Mouse (Mus musculus) left cerebral cortex, postnatal 4 days (tissue): ENCODE measurements around the gene AK157302. TPM values are rescaled to one million over a fixed set of nuclear protein-coding genes. Genes with fewer than 3 reads are reported as not detected.
"Not testable (repeated sequence)": the region's sequence is repeated elsewhere in the genome, so short reads cannot be mapped to it uniquely, and the experiment has no call there.

ENCODE experiments used
- DNase-seq: peaks from one replicate; pipeline ENCODE4 v3.0.0-alpha.2; 2022
- intact Hi-C: fragments of 180-260 bp; cut with DNase I; formaldehyde crosslinking; loops from one replicate; pipeline ENCODE4 v1.15.1; 2025
- total RNA-seq, 2 experiments: library from RNA; stranded (reverse); gene quantifications; 2 replicates each; pipeline ENCODE4 v1.2.3; 2021

AK157302 gene
- total RNA-seq, result 10 to 100 TPM; 11.3 to 14.5 TPM

GRCm38 (mm10) chr13:21495080-21495479 lies at the start of gene AK157302:
TSS of gene AK157302 (plus strand) at chr13:21495223.
- DNase-seq, result peak; percentile 10

GRCm38 (mm10) chr13:21446796-21447195 lies 48.2 kb upstream of the AK157302 start:
- intact Hi-C loops, result no loop called here

More at GRCm38 (mm10) chr13:21495080-21495479, at the start of gene AK157302:
- intact Hi-C loops, result no loop called here

DNA sequence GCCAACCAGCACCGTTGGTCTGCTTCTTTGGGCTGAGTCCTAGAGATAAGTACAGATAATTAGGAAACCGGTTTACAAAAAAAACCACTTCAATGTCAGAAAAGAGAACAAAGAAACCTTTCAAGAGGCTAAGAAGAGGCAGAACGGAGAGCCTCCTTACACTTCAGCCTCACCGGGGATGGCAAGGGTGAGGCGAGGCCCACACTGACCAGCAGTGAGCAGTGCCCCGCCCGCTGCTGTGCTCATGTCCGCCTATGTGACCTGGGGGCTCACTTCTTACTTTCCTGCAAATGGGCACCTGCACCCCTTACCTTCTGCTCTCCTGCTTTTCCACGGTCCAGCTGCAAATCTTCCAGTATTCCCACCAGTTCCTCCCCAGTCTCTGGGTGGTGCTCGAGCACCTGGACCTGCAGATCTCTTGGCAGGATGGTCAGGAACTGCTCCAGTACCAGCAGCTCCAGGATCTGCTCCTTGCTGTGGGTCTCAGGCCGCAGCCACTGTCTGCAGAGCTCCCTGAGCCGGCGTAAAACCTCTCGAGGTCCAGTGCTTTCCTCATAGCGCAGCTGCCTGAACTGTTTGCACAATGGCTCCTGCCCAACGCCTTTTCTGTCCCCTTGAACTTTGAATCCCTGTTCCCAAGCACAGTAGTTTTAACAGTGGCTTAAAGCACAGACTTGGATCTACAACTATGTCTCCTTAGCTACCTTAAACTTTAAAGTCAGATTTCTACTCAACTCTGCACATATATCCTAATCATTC lies 47.0 kb upstream of the AK157302 start:
- intact Hi-C loops, result no loop called here
- DNase-seq, result no peak

More at GRCm38 (mm10) chr13:21446796-21447195, 48.2 kb upstream of the AK157302 start:
- DNase-seq, result no peak

DNA sequence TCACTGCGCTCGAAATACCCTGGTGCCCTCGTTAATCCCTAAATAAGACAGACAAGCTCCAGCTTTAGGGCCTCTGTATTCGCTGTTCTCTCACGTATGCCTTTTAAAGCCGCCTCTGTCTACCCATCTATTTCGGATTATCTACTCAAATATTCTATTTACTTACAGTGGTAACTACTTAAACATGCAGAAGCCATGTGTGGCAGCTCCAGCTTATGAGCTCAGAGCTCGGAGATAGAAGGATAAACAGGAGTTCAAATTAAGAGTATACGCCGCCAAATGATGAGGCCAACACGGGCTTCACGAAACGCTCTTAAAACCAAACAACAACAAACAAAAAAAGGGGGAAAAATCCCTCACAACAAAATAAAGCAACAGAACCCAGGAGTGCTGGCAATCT lies 42.0 kb upstream of the AK157302 start:
- intact Hi-C loops, result no loop called here
- DNase-seq, result no peak

GRCm38 (mm10) chr13:21453449-21453848 lies 41.6 kb upstream of the AK157302 start, which contains the start of gene Zscan26:
TSS of gene Zscan26 (minus strand) at chr13:21453730.
- intact Hi-C loops, result no loop called here
- DNase-seq, result peak; percentile 75

GRCm38 (mm10) chr13:21454133-21454532 lies 40.9 kb upstream of the AK157302 start:
- intact Hi-C loops, result no loop called here
- DNase-seq, result no peak

DNA sequence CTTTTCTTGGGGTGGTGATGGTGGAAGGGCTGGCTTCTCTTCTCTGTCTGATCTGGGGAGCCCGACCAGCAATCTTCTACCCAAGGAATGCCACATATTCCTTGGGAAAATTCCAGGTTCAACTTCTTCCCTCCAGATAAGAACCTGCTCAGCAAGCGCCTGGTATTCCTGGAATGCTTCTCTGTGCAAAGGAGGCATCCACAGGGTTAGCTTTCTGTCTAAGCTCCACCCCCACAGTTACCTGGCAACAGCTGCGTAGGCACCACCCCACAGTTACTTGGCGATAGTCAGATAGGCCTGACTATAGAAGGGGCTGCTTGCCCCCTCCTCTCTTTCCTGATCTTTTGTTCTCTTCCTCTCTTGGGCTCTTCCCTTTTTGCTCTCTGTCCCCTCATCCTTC lies 38.7 kb upstream of the AK157302 start:
- DNase-seq, result no peak
- intact Hi-C loops, result no loop called here

GRCm38 (mm10) chr13:21462516-21462915 lies 32.5 kb upstream of the AK157302 start:
- DNase-seq, intact Hi-C loops: not testable (repeated sequence)

GRCm38 (mm10) chr13:21467336-21467735 lies 27.7 kb upstream of the AK157302 start:
- intact Hi-C loops, result no loop called here
- no peak for DNase-seq

DNA sequence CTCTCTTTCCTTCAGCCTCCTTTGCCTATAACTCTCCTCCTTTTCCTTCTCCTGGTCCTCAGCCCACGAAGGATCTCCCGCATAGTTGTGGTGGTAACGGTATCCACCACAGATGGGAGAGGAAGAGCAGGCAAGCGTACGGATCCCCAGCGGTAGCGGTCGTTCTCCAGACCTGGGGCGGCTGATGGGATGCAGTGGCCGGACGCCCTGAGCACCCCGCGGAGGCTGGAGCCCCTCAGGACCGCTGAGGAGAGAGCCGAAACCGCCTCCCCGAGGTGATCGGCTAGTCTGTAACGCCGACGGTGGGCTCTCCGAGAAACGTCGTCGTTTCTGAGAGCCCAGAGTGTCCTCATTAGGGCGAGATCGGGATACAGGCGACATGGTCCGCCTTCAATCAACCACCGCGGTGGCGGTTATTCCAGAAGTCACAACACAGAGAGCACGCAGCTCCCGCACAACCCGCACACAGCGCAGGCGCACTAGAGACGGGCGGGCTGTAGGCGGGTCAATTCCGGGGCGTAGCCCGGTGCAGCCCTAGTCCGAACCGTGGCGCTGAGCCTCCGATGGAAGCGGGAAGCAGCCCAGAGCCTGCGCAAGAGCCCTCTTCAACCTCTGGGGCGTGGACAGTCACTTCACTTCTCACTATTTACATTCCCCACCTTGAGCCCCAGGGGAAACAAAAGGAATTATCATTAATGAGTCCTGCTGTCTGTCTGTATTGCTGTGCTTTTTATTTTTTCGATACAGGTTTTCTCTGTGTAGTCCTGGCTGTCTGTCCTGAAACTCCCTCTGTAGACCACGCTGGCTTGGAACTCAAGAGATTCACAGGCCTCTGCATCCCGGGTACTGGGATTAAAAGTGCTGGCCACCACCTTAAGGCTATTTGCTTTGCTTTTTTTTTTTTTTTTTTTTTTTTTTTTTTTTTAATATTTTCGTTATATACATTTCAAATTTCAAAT lies 26.7 kb upstream of the AK157302 start, which contains the start of gene Nkapl:
TSS of gene Nkapl (minus strand) at position 449 of the 959 bp plus-strand sequence.
- peak; percentile 80 for DNase-seq
- intact Hi-C loops, result no loop called here

DNA sequence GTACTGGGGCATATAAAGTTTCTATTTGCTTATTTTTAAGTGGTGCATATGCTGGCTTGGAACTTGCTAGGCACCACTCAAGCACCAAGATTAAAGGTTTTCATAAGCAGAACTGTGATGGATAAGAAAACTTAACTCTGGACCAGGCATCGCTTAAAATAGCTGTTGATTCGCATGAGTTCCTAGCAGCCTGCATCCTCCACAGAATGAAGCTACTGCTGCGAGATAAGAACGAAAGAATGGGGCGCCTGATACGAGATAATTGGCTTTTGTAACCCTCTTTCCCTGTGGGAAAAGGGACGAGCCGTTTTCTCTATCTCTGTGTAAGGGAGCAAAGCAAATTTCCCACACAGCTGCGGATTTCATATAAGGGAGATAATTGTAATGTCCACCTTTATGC lies 25.9 kb upstream of the AK157302 start:
- intact Hi-C loops, result no loop called here

GRCm38 (mm10) chr13:21472427-21472826 lies 22.6 kb upstream of the AK157302 start:
- DNase-seq, result no peak
- intact Hi-C loops, result no loop called here

More for the DNA sequence above, 25.9 kb upstream of the AK157302 start:
- DNase-seq, result no peak

DNA sequence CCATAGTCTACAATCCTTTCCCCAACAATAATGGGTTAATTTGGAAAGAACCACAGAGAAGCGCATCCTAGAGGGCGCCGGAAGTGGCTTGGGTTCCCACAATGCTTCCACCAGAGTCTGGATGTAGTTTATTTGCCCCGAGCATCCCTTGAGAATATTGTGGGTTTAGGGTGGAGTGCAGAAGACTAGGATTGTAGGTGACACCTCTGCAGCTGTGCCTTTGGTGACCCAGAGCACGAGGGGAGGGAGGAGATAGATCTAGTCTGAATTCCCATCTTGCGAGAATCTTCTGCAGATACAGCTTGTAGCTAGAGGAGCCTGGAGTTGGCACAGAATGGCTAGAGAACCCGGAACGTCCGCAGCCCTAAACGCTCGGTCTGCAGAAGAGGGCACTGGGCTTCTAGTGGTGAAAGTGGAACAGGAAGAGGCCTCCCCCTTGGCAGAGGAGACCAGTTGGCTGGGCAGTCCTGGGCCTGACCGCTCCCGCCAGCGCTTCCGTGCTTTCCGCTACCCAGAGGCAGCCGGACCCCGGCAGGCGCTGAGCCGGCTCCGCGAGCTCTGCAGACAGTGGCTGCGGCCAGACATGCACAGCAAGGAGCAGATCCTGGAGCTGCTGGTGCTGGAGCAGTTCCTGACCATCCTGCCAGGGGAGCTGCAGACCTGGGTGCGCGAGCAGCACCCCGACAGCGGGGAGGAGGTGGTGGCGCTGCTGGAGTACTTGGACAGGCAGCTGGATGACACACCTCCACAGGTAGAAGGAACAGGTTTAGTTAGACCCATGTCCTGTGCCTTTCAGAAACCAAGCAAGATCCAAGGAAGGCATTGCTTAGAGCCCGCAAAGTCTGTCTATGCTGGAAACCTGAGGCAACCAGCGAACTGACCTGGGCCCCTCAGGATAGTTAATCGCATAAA lies 16.0 kb upstream of the AK157302 start, which contains the start of the genes Zkscan4 and Gm10065:
TSS of gene Zkscan4 (plus strand) at position 149 of the 912 bp plus-strand sequence.
TSS of gene Gm10065 (minus strand) at position 683 of the 912 bp plus-strand sequence.
- intact Hi-C loops, result not testable (repeated sequence)
- DNase-seq, result peak; percentile 75

- no peak for DNase-seq
- intact Hi-C loops, result no loop called here
Measured at GRCm38 (mm10) chr13:21486881-21487280, 8.1 kb upstream of the AK157302 start.

- intact Hi-C loops, result no loop called here
- no peak for DNase-seq
Measured at GRCm38 (mm10) chr13:21492847-21493246, 2.2 kb upstream of the AK157302 start.

DNA sequence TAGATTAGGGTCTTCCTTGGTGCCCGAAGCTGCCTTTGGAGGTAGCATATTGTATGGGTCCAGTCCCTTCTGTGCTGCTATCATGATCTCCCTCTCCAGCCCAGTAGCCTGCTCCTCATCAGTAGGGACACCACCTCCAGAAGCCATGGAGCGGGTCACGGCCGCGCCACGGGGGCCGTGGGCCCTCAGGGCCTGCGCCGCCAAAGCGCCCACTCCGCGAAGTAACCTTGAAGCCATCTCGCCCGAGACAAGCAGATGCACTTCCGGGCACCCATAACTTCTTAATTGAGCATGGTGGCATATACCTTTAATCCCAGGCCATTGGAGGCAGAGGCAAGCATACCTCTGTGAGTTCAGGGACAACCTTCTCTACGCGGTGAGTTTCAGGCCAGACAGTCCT lies 6.2 kb downstream of the AK157302 start, which contains the start of gene Gm11273:
TSS of gene Gm11273 (minus strand) at position 237 of the 400 bp plus-strand sequence.
- DNase-seq, intact Hi-C loops: not testable (repeated sequence)

DNA sequence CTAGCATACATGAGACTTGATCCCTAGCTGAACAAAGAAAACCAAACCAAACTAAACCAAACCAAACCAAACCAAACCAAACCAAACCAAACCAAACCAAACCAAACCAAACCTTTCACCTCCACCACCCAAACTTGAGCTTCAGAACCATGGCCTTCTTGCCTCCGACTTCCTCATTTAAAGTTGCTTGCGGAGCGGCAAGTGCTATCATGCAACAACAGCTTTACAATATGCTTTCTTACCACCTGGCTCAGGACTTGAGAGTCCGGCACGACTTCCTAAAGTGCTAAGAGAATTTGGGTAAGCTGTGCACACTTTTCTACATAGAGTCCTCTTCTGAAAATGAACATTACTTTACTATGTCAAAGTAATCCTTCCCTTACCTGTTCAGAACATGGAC lies 7.3 kb downstream of the AK157302 start:
- no peak for DNase-seq
- intact Hi-C loops, result no loop called here

- DNase-seq, result peak; percentile 83
- intact Hi-C loops, result no loop called here
Measured at GRCm38 (mm10) chr13:21506221-21506649, 11.2 kb downstream of the AK157302 start.

DNA sequence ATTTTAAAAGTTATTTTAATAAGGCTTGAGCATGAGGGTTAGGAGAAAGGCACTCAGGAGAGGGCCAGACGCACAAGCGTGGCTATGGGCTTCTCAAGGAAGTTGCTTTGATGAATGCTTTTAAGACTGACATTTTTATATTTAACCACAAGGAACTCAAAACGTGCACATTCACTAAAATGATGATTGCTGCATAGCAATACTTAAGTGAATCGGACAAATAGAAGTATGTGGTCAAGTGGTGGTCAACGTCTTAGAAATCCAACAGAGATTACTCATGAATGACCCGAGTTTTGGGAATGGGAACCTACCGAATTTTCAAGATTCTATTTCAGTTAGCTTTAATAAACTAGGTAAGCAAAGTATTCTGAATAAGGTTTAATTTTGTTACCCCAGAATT lies 35.1 kb downstream of the AK157302 start:
- intact Hi-C loops, result no loop called here
- no peak for DNase-seq

DNA sequence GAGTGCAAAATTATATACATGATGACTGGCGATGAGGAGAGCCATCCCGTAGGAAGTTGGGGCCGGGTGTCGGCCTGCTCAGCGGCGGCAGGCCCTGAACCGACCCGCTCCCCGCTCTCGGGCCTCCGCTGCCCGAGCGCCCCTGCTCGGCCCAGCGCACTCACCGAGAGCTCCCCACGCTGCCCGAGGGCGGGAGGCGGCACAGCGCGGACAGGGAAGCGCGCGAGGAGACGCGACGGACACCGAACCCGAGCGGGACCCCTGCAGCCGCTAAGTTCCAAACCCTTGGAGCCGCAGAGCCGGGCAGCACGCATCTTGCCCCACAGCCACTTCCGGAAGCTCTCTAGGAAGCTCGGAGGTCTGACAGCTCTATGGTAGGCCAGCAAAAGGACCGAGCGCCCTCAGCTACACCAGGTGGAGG lies 35.8 kb downstream of the AK157302 start, which contains the start of gene Zkscan8:
TSS of gene Zkscan8 (minus strand) at position 340 of the 421 bp plus-strand sequence.
- intact Hi-C loops, result no loop called here
- peak; percentile 86 for DNase-seq
